Mouse (Mus musculus): Measurements from ENCODE around the gene Arhgef28.

The Arhgef28 gene

GRCm38 (mm10) chr13:98205771-98206545 lies at the start of gene Arhgef28:
Gene Arhgef28, minus strand, starts transcription at chr13:98206439.
- DNase-seq, result peak; percentile 84

- no peak for DNase-seq
Measured at GRCm38 (mm10) chr13:98254921-98255320, 48.7 kb upstream of the Arhgef28 start.

- DNase-seq, result no peak
Measured at GRCm38 (mm10) chr13:98249594-98249993, 43.4 kb upstream of the Arhgef28 start.

GRCm38 (mm10) chr13:98245386-98245785 lies 39.1 kb upstream of the Arhgef28 start:
- no peak for DNase-seq

- peak; percentile 17 for DNase-seq
Measured at GRCm38 (mm10) chr13:98244571-98245350, 38.5 kb upstream of the Arhgef28 start.

- DNase-seq, result no peak
Measured at GRCm38 (mm10) chr13:98241531-98242282, 35.5 kb upstream of the Arhgef28 start.

GRCm38 (mm10) chr13:98239978-98240641 lies 33.9 kb upstream of the Arhgef28 start:
- DNase-seq, result peak; percentile 73

- DNase-seq, result no peak
Measured at GRCm38 (mm10) chr13:98235451-98235850, 29.2 kb upstream of the Arhgef28 start.

- DNase-seq, result no peak
Measured at GRCm38 (mm10) chr13:98230511-98230910, 24.3 kb upstream of the Arhgef28 start.

GRCm38 (mm10) chr13:98226225-98226624 lies 20.0 kb upstream of the Arhgef28 start:
- DNase-seq, result no peak

GRCm38 (mm10) chr13:98222848-98223247 lies 16.6 kb upstream of the Arhgef28 start:
- DNase-seq, result peak; percentile 47

GRCm38 (mm10) chr13:98210137-98210536 lies 3.9 kb upstream of the Arhgef28 start:
- no peak for DNase-seq

- peak; percentile 24 for DNase-seq
Measured at GRCm38 (mm10) chr13:98208842-98209241, 2.6 kb upstream of the Arhgef28 start.

- no peak for DNase-seq
Measured at GRCm38 (mm10) chr13:98206546-98206870, 269 bp upstream of the Arhgef28 start.

- DNase-seq, result no peak
Measured at GRCm38 (mm10) chr13:98205111-98205510, 1.1 kb downstream of the Arhgef28 start.

GRCm38 (mm10) chr13:98204371-98204770 lies 1.9 kb downstream of the Arhgef28 start:
- no peak for DNase-seq

GRCm38 (mm10) chr13:98201436-98201835 lies 4.8 kb downstream of the Arhgef28 start:
- DNase-seq, result no peak

- DNase-seq, result no peak
Measured at GRCm38 (mm10) chr13:98192596-98192995, 13.6 kb downstream of the Arhgef28 start.

- DNase-seq, result no peak
Measured at GRCm38 (mm10) chr13:98188500-98188899, 17.7 kb downstream of the Arhgef28 start.

GRCm38 (mm10) chr13:98187904-98188303 lies 18.3 kb downstream of the Arhgef28 start:
- DNase-seq, result no peak

- DNase-seq, result no peak
Measured at GRCm38 (mm10) chr13:98186179-98186578, 20.1 kb downstream of the Arhgef28 start.

GRCm38 (mm10) chr13:98184632-98185031 lies 21.6 kb downstream of the Arhgef28 start:
- DNase-seq, result no peak

All from kidney, postnatal 14 days (tissue).